Mouse (Mus musculus): ENCODE data around the gene Zfp961. TPM values are rescaled to one million over a fixed set of nuclear protein-coding genes. Genes with fewer than 3 reads are reported as not detected.
"Not testable (repeated sequence)": the region's sequence is repeated elsewhere in the genome, so short reads cannot be mapped to it uniquely, and the experiment has no call there.

Zfp961 gene
- 10 to 100 TPM; 17.4 to 22.9 (median 17.9) TPM for total RNA-seq (2022)

- peak; percentile 96 to 99 for DNase-seq (ENCODE audit: low spot score in 2 of 2)
Measured at GRCm38 (mm10) chr8:71950482-71951221, at the start of gene Zfp961. Zfp961 (plus strand) TSS chr8:71951038.

GRCm38 (mm10) chr8:71903084-71903483 lies 47.8 kb upstream of the Zfp961 start:
- DNase-seq (ENCODE audit: low spot score in 2 of 2): not testable (repeated sequence)

GRCm38 (mm10) chr8:71906809-71907208 lies 44.0 kb upstream of the Zfp961 start:
- no peak for DNase-seq (ENCODE audit: low spot score in 2 of 2)

DNA sequence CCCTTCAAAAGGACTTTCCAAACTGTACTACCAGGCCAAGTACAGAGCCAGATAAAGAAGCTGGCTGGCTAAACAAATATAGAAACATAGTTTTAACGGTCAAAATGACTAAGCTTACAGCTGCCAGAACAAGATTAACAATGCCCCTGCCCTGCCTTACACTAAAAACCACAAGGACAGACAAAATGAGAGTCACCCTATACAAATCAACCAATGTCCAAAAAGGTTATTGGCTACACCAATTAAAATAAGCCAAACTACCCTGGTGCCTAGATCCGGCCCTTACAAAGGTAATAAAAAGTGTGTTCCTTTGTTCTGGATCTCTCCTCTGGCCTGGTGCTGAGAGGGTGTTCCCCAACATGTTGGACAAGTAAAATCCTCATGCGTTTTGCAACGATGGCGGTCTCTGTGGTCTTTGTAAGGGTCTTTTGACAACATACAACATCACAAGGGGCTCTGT lies 43.0 kb upstream of the Zfp961 start:
- no peak for DNase-seq (ENCODE audit: low spot score in 2 of 2)

DNA sequence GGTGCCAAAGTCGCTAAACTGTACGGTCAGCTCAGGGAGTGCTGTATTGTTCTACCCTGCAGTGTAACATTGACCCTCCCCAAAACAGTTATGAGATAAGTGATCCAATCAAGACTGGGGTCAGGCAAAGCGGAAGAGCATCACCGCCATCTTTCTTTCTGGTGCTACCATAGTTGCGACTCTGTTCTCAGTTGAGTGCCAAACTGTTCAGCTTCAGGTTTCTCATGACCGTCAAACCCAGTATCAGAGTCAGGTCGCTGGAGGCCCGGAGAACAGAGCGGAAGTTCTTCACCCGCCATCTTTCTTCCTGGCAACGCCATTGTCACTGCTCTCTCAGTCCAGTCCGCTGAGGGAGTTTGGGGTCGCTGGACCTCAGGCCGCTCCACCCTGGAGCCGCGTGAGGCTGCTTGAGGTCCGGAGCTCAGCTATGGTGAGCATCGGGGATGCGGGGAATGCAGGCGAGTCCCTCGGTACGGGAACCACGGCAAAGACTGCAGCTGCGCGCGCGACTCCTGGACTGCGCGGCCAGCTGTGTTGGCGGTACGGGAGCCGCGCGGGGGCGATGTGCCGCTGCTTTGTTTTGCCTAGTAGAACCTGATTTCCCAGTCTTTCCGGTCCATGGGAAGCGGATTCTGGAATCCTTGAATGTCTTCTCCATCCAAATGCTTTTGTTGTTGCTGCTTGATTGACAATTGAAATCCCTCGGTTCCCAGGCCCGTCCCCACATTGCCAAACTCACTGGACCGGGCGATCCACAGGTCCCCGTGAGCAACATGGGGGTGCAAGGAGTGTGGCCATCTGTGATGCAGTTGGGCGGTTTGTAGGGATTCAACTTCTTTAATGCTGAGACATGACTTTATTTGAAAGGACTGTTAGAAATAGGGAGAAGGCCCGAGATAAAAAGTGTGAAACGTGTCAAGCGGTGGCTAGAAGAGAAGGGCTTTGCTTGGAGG lies 42.3 kb upstream of the Zfp961 start, which contains the start of the genes Zfp882 and Zfp617:
Zfp882 (plus strand) TSS at position 300 of the 953 bp plus-strand sequence.
Zfp617 (plus strand) TSS at position 327 of the 953 bp plus-strand sequence.
- peak; percentile 89 to 90 for DNase-seq (ENCODE audit: low spot score in 2 of 2)

- no peak for DNase-seq (ENCODE audit: low spot score in 2 of 2)
Measured at GRCm38 (mm10) chr8:71912286-71912685, 38.6 kb upstream of the Zfp961 start.

- DNase-seq (ENCODE audit: low spot score in 2 of 2): peak; percentile 95
Measured at GRCm38 (mm10) chr8:71922567-71923401, 28.1 kb upstream of the Zfp961 start.

DNA sequence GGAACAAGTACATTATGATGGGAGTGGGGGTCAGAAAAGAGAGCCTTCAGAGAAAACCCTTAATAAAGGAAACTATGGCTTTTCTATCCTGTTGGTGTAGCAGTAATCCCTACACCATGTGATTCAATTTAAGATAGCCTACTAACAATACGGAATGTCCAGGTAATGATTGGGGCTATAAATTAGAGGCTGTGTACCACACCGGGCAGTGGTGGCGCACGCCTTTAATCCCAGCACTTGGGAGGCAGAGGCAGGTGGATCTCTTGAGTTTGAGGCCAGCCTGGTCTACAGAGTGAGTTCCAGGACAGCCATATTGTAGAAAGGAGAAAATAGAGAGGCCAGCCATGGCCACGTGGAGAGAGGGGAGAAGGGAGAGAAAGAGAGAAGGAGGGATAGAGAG lies 25.0 kb upstream of the Zfp961 start:
- no peak for DNase-seq (ENCODE audit: low spot score in 2 of 2)

- DNase-seq (ENCODE audit: low spot score in 2 of 2): no peak
Measured at GRCm38 (mm10) chr8:71926551-71926950, 24.3 kb upstream of the Zfp961 start.

DNA sequence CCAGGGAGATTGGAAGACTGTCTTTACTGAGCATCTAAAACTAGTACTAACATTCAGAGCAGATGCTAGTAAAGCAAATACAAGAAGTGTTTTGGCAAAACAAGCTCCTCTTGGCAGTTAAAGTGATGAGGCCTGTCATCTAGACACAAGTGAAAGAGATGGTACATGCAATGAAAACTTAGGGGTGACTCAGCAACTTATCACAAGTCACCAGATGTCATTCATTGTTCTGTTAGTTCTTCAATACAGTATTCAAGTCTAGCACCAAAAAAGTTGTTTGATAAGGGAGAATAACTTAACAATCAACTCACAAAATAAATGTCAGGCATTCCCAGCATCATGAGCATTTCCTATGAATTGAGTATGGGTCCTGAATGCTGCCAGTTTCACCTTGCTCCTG lies 23.1 kb upstream of the Zfp961 start:
- no peak for DNase-seq (ENCODE audit: low spot score in 2 of 2)

DNA sequence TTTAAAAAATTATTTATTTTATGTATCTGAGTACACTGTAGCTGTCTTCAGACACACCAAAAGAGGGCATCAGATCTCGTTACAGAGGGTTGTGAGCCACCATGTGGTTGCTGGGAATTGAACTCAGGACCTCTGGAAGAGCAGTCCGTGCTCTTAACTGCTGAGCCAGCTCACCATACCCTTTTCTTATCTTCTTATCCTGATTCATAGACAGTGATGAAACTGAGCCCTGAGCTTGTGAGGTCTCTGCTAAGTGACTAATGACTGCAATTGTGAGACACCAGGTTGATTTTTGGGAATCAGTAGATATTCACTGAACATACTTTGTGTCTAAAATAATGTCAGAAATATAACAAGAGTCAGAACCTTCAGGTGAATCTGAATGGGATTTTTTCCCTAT lies 12.8 kb upstream of the Zfp961 start:
- DNase-seq (ENCODE audit: low spot score in 2 of 2): not testable (repeated sequence)

DNA sequence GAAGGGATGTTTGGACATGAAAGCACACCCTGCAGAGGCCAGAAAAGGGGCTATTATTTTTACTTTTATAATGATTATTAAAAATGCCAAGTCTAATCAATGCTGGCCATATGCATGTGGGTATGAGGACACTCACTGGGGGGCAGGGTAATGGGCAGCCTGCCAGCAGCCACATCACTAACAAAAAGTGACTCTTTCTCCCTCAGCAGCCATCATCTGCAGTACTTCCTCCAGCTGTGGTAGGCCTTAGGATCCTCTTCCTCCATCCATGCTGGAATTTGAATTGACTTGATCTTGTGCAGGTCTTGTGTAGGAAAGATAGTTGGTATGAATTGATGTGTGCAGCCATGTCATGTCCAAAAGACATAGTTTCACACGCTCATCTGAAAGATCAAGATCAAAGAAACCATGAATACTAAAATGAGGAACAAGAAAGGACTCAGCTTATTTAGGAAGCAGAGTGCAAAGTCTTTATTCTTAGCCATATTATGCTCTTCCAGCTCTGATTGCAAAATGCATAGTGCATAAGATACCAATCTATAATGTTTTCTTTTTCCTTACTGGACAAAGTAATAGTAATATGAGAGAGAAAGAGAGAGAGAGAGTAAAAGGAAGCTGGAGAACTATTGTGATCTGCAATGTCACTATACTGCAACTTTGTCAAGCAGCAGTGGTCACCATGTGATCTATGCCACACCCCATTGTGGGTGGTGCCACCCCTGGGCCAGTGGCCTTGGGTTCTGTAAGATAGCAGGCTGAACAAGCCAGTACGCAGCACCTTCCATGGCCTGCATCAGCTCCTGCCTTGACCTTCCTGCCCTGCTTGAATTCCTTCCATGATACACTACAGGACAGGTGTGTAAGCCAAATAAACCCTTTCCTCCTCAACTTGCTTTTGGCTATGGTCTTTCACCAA lies 10.3 kb upstream of the Zfp961 start:
- DNase-seq (ENCODE audit: low spot score in 2 of 2): no peak

GRCm38 (mm10) chr8:71941776-71942175 lies 9.1 kb upstream of the Zfp961 start:
- no peak for DNase-seq (ENCODE audit: low spot score in 2 of 2)

- no peak for DNase-seq (ENCODE audit: low spot score in 2 of 2)
Measured at GRCm38 (mm10) chr8:71948624-71949023, 2.2 kb upstream of the Zfp961 start.

DNA sequence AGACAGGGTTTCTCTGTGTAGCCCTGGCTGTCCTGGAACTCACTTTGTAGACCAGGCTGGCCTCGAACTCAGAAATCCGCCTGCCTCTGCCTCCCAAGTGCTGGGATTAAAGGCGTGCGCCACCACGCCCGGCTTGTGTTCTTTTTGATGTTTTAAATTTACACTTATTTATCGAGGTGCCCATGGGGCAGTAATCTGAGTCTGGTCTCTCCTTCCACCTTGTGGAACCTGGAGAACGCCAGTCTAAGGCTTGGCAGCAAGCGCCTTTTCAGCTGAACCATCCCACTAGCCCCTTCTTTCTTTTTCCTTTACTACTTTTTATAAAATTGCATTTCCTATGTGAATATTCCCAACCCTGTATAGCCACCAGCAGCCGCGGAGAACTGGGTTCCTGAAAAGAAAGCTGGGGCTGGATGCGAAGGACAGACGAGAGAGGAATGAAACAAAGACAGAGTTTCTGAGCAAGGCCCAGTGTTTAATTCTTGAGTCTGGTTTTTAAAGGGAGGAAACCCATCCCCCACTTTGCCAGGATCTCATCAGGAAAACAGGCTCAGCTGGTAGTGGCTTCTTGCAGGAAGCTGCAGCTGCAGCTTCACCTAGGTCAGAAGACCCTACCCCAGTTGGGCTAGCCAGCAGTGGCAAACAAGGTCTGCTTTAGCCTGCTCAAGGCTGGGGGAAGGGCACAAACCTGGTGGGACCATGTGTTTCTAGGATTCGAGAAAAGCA lies 761 bp downstream of the Zfp961 start:
- no peak for DNase-seq (ENCODE audit: low spot score in 2 of 2)

DNA sequence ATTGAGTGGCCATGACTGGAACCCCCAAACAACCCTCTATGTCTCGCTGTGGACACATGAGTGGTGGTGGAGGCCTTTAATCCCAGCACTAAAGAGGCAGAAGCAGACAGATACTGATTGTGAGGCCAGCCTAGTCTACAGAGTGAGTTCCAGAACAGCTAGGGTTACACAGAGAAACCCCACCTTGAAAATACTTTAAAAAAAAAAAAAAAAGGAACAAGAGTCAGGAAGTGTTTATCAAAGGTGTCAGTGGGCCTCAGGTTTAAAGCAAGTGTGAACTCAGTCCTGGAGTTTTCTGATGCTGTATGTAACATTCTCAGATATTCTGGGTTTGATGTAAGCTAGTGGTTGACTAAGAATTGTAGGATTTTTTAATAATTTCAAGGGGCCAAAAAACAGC lies 1.7 kb downstream of the Zfp961 start:
- DNase-seq (ENCODE audit: low spot score in 2 of 2): no peak

GRCm38 (mm10) chr8:71952961-71953700 lies 2.3 kb downstream of the Zfp961 start:
- not testable (repeated sequence) for DNase-seq (ENCODE audit: low spot score in 2 of 2)

- no peak for DNase-seq (ENCODE audit: low spot score in 2 of 2)
Measured at GRCm38 (mm10) chr8:71954666-71955065, 3.8 kb downstream of the Zfp961 start.

- no peak for DNase-seq (ENCODE audit: low spot score in 2 of 2)
Measured at GRCm38 (mm10) chr8:71960483-71960882, 9.6 kb downstream of the Zfp961 start.

All from layer of hippocampus, adult 8-10 months (tissue).